Mouse (Mus musculus) erythroblast, embryonic 14.5 days (primary cell): ENCODE measurements at regions not wholly inside any gene's neighbourhood (a gene's known extent, or its start where the extent isn't known, plus 50 kb on each side); places are given as distances from the start of the nearest gene placed in this dataset.

Experiments
- H3K27me3 ChIP-seq: 2 replicates; pipeline ENCODE4 v1.6.1; 2012; ENCODE audit warnings: inconsistent platforms; ENCODE audit not compliant: control insufficient read depth
- H3K36me3 ChIP-seq: 2 replicates; pipeline ENCODE4 v1.6.1; 2012; ENCODE audit warnings: mild to moderate bottlenecking, inconsistent platforms; ENCODE audit not compliant: control insufficient read depth
- H3K4me1 ChIP-seq: 2 replicates; pipeline ENCODE4 v1.6.1; 2012; ENCODE audit warnings: inconsistent platforms; ENCODE audit not compliant: control insufficient read depth
- H3K4me3 ChIP-seq: replicated peaks from 2 replicates; pipeline ENCODE3; 2012; ENCODE audit warnings: moderate library complexity, mild to moderate bottlenecking, inconsistent platforms
- H3K9me3 ChIP-seq: 2 replicates; pipeline ENCODE4 v1.6.1; 2012; ENCODE audit warnings: low read length, inconsistent platforms, mixed read lengths; ENCODE audit not compliant: control insufficient read depth
- GATA1 ChIP-seq: IDR thresholded peaks from 2 replicates; pipeline ENCODE4 v1.6.1; 2012; ENCODE audit warnings: low read length, inconsistent platforms, mixed read lengths
- TAL1 ChIP-seq: IDR thresholded peaks from 3 replicates; pipeline ENCODE4 v1.6.1; 2012; ENCODE audit warnings: low read length, inconsistent platforms, mixed read lengths

DNA sequence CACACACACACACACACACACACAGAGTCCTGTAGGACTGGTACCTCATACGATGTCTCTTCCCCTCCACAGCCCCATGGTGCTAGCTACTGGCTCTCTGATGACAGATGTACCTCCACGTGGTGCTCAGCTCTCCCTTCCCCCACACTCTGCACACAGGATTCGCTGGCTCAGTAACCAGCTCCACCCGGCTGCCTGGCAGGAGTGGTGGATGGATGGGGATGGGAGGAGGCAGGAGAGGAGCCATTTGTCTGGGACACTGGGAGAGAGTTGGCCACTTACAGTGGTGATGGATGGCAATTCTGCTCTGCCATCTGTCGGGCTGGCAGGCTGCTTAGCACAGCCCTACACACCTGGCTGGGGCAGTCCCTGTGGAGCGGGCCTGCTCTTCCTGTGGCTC lies 174.7 kb upstream of the Grik3 start:
- Histone ChIP-seq H3K36me3 (no peaks in the 10 kb centered on the region), H3K4me3 (no peak overlapping the region), H3K27me3 (no peaks in the 10 kb centered on the region), H3K4me1 (no peaks in the 10 kb centered on the region), H3K9me3 (no peaks in the 10 kb centered on the region)
- TF ChIP-seq TAL1 (no peak), GATA1 (no peak)

GRCm38 (mm10) chr4:125313892-125314291 lies 176.6 kb upstream of the Grik3 start:
- H3K4me1 ChIP-seq = no peaks in the 10 kb centered on the region
- no peaks in the 10 kb centered on the region for H3K9me3 ChIP-seq
- no peaks in the 10 kb centered on the region for H3K27me3 ChIP-seq
- TF ChIP-seq GATA1 (no peak), TAL1 (no peak)
- H3K4me3 ChIP-seq = no peak overlapping the region
- H3K36me3 ChIP-seq = no peaks in the 10 kb centered on the region

- no peaks in the 10 kb centered on the region for H3K4me1 ChIP-seq
- TF ChIP-seq GATA1 (no peak), TAL1 (no peak)
- no peaks in the 10 kb centered on the region for H3K9me3 ChIP-seq
- no peak overlapping the region for H3K4me3 ChIP-seq
- H3K27me3 ChIP-seq = no peaks in the 10 kb centered on the region
- no peaks in the 10 kb centered on the region for H3K36me3 ChIP-seq
Observed at GRCm38 (mm10) chr4:125313252-125313651, 177.2 kb upstream of the Grik3 start.

GRCm38 (mm10) chr4:125308171-125308570 lies 180.5 kb upstream of the Zc3h12a start:
- no peaks in the 10 kb centered on the region for H3K9me3 ChIP-seq
- H3K4me1 ChIP-seq = no peaks in the 10 kb centered on the region
- no peak for TF ChIP-seq TAL1
- no peak for TF ChIP-seq GATA1
- H3K4me3 ChIP-seq = no peak overlapping the region
- no peaks in the 10 kb centered on the region for H3K27me3 ChIP-seq
- no peaks in the 10 kb centered on the region for H3K36me3 ChIP-seq

DNA sequence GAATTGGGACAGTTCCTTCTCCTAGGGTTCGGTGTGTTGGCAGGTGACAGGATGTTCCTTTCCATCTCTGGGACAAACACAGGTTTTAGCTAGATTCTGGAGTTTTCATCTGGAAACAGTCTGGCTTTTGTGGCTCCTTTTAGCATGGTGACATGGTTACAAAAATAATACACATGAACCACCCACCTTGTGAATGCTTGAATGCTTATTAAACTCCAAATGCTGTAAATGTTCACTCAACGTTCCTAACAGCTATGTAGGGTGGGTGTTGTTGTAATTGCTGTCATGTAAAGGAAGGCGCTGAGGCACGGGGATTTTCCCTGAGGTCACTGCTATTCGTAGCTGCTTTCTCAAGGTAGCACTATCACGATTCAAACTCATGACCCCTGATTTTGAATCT lies 178.1 kb upstream of the Zc3h12a start:
- no peak overlapping the region for H3K4me3 ChIP-seq
- no peaks in the 10 kb centered on the region for H3K9me3 ChIP-seq
- TF ChIP-seq TAL1 (no peak), GATA1 (no peak)

GRCm38 (mm10) chr4:125302660-125303059 lies 175.0 kb upstream of the Zc3h12a start:
- no peaks in the 10 kb centered on the region for H3K4me1 ChIP-seq
- no peaks in the 10 kb centered on the region for H3K9me3 ChIP-seq
- H3K27me3 ChIP-seq = no peaks in the 10 kb centered on the region
- TF ChIP-seq TAL1 = no peak
- no peak for TF ChIP-seq GATA1
- H3K4me3 ChIP-seq = no peak overlapping the region
- H3K36me3 ChIP-seq = no peaks in the 10 kb centered on the region

More for the DNA sequence above, 178.1 kb upstream of the Zc3h12a start:
- Histone ChIP-seq H3K36me3 (no peaks in the 10 kb centered on the region), H3K4me1 (no peaks in the 10 kb centered on the region), H3K27me3 (no peaks in the 10 kb centered on the region)

- H3K4me1 ChIP-seq = no peaks in the 10 kb centered on the region
Observed at GRCm38 (mm10) chr4:125300503-125301457, 173.1 kb upstream of the Zc3h12a start.

GRCm38 (mm10) chr4:125290761-125291160 lies 163.1 kb upstream of the Zc3h12a start:
- no peak overlapping the region for H3K4me3 ChIP-seq
- no peaks in the 10 kb centered on the region for H3K27me3 ChIP-seq
- H3K9me3 ChIP-seq = no peaks in the 10 kb centered on the region
- no peaks in the 10 kb centered on the region for H3K4me1 ChIP-seq
- TF ChIP-seq TAL1 = no peak
- no peak for TF ChIP-seq GATA1
- H3K36me3 ChIP-seq = no peaks in the 10 kb centered on the region

More at GRCm38 (mm10) chr4:125300503-125301457, 173.1 kb upstream of the Zc3h12a start:
- TF ChIP-seq GATA1 = no peak
- no peak for TF ChIP-seq TAL1
- no peaks in the 10 kb centered on the region for H3K27me3 ChIP-seq
- H3K36me3 ChIP-seq = no peaks in the 10 kb centered on the region
- H3K4me3 ChIP-seq = no peak overlapping the region
- H3K9me3 ChIP-seq = no peaks in the 10 kb centered on the region

DNA sequence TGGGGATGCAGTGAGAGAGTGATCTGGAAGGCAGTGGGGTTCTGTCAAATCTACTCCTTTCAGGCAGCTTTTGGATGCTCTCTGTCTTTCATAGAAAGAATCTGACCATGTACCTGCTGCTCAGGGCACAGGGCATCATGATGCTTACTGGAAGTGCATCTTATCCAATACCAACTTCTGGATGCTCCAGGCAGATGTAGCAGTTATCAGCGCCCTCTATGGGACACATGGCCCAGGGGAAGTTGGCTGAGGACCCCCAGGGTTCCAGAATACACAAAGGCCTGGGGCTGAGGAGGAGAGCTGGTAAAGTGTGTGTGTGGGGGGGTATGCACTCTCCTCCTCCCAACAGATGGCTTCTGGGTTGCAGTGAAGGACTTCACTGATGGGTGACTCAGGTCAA lies 162.1 kb upstream of the Zc3h12a start:
- TF ChIP-seq TAL1 (no peak), GATA1 (no peak)
- Histone ChIP-seq H3K4me1 (no peaks in the 10 kb centered on the region), H3K4me3 (no peak overlapping the region), H3K9me3 (no peaks in the 10 kb centered on the region), H3K36me3 (no peaks in the 10 kb centered on the region), H3K27me3 (no peaks in the 10 kb centered on the region)
